Mouse (Mus musculus): ENCODE results near the gene Gm21969. TPM values are rescaled to one million over a fixed set of nuclear protein-coding genes. Genes with fewer than 3 reads are reported as not detected.
A peak's percentile ranks its signal among the peaks of the same experiment; 100 is the strongest.

Gm21969 gene
- total RNA-seq, 2 experiments from 2014 or later: not detected

DNA sequence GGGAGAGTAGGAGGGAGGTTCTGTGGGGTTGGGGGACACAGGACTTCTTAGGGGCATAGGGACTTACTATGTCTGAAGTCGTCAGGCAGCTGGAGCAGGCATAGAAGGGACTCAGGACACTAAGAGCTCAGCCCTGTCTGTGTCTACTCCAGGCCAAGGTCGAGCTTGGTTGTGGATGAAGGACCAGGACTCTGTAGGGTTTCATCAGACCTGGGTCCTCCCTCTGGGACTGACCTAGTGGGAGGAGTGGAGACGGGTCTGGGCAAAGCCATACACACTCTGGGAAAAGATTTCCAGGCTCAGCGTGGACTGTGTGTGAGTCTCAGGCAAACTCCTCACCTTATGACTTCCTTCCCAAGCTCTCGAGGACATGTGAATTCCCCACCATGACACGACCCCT is 16.8 kb downstream of the Gm21969 start:
- no peak for DNase-seq

DNA sequence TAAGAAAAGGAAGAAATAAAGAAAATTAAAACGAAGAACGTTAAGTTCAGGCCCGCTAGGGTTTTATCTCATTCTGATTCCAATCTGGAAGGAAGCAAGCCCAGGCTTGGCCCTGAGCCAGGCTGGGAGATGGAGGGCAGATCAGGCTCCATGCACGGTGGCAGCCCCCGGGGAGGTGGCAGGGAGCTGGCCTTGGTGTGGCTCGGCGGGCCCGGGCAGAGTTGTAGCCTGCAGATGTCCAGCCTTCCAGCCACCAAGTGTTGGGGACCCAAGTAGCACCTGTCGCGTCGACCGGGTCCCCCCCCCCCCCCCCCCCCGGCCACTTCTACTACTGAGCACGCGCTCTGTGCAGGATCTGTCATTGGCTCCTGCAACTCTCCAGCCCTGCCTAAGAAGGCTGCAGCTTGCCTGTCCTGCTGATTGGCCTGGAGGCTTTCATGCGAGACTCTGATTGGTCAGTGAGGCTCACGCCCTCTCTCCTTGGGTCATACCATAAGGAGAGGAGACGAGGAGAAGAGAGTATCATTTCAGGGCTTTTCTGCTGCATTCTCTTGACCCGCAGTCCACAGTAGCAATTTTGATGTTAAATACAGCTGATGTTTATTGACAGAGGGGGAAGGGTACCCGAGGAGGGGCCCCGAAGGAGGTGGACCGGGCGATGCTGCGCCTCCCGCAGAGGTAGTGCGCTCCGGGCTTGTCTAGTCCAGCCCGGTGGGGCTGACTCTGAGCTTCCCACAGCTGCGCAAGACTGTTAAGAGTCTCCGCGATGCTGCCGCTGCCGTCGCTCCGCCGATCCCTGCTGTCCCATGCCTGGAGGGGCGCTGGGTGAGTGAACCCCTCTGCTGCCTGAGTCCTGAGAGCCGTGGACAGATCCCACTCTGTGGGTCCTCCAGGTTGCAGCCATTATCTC is 19.6 kb downstream of the Gm21969 start, which contains the start of gene Aldh4a1:
TSS of gene Aldh4a1 (plus strand) at position 494 of the 910 bp plus-strand sequence.
- peak; percentile 86 for DNase-seq

DNA sequence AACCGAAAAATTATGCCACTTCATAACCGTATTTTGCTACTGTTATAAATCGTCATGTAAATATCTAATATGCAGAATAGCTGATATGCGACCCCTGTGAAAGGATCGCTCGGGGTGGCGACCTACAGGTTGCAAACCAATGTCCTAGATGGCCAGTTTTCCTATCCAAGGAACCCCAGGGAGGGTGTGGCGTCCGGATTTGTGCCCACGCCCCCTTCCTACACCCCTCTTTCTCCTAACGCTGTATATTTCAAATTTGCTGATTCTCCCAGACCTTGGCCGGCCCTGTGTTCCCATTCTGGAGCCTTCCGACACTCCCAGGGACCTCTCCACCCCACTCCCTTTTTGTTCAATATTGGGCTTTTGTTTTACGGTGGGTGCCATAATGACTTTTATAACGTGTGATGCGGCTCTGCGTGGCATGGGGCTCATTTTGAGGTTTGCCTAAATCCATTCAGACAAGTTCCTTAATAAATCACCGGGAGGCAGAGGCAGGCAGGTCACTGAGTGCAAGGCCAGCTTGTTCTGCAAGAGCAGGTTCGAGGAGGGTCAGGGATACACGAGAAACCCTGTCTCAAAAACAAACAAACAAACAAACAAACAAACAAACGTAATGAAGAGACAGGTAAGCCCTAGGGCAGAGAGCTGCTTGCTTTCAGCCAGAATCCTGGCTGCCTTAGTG is 20.6 kb downstream of the Gm21969 start:
- DNase-seq: no peak

DNA sequence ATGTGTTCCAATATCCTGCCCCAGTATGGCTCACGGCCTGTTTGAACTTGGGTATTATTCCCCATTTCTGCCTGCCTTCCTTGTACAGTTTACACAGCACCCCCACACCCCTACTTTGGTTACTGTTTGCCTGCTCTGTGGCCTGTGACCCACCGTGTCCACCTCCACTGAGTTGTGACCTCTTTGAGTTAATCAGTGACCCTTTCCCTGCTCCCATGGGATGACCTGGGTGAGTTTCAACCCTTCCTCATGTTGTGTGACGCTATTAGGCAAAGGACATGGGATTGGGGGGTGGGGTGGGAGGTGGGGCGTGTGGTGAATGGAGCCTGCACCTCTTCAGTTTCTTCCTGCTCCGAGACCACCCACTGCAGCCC is 21.1 kb downstream of the Gm21969 start:
- DNase-seq: no peak

DNA sequence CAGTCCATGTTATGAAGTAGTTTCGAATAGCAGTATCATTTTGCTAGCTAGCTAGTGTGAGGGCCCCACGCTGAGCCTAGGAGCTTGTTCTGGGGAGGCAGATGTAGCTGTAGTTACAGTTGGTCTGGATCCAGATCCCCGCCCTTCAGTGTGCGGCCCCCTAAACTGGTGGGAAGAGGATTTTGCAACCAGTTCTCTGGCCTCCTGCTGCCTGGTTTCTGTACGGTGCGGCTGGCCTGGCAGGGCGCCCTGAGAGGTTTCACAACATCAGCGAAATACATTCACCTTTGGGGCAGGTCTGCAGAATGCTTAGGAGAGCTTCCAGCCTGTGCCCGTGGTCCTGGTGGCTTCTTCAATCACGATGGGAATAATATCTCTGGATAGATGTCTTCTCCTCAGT is 21.7 kb downstream of the Gm21969 start:
- no peak for DNase-seq

DNA sequence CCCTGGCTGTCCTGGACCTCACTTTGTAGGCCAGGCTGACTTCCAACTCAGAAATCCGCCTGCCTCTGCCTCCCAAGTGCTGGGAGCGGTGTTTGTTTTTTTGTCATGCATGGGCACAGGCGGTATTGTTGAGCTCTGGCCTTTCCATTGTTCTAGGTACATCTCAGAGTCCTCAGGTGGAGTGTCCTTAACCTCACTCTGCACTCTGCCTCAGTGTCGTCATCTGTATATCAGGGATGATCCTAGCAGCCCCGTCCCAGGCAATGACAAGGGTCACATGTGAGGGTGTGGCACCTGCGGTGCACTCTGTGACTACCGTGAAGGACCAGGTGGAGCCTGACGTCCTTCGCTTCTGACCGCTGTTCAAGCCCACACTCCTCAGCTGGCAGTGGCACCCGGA is 24.4 kb downstream of the Gm21969 start:
- no peak for DNase-seq

DNA sequence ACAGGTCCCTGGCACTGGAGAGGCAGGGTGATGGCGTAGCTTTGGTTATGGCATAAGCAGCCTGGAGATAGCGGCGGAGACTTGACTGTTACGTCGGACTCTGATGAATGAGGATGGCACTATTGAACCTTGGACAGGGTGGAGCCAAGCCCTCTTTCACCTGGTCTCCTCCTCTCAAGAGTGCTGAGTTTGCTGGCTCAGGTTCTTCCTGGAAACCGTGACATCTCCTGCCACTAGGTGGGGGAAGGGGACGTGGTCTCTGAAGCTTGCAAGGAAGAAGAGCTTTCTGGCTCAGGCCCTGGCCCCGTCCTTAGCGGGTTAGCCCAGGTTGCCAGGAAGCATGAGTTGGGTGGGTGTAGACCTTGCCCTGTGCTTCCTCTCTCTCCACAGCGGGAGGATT is 27.2 kb downstream of the Gm21969 start:
- DNase-seq: no peak

DNA sequence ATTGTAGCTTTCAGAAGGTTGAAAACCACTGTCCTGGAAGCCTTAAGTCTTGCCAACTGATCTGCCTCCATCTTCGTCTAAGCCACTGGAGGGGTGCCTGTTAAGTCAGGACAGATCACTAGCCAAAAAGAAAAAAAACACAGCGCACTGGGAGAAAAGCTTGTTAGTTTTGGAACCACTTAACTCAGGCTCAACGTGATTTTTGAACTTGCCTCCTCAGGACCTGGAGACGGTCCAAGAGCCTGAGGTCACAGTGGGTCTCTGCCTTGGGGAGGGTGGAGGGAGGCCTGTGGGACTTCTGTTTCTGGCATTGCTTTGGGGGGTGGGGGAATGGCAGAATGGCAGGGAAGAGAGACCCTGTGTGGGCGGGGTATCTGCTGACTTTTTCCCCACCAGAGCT is 28.2 kb downstream of the Gm21969 start:
- no peak for DNase-seq

DNA sequence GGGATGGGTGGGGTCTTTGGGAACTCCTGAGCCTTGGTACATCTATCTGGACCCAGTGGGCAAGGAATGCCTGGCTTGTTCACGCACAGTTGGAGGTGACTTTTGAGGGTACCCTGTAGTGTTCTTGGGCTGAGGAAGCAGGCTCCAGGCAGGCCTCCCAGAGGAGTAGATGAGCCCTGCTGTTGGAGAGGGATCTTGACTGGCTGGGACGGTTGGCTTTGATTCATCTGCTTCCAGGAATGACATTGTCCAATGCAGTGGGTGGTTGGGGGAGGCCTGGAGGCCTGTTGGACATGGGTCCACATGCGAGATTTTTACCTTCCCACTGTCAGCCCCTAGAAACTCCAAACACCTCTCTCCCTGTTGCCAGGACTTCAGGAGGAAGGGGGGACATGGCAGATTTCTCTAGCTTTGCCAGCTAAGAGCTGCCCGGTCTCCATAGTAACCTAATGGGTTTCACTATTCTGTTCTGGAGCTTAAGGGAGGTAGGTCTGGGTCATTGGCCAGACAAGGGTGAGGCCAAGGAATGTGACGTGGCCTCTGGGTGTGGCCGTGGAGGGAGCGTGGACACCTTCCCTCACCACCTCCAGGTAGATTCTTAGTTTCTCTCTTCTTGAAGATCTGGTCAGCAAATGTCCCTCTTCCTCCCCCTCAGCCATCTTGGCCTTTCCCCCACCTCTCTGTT is 28.7 kb downstream of the Gm21969 start:
- no peak for DNase-seq

DNA sequence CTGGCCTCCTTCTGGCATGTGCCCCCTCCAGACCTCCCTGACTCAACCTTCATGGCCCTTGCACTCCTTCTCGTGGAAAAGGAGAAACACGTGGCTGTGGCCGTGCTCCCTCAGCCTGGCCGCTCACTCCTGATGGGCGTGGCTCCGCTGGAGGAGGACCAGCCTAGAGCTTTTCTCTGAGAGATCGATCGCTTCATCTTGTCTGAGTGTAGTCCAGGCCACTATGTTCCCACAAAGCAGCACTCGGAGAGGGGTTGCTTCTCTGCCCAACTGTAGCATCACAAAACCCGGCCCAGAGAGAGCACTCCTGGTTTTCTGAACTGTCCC is 29.2 kb downstream of the Gm21969 start:
- DNase-seq: no peak

DNA sequence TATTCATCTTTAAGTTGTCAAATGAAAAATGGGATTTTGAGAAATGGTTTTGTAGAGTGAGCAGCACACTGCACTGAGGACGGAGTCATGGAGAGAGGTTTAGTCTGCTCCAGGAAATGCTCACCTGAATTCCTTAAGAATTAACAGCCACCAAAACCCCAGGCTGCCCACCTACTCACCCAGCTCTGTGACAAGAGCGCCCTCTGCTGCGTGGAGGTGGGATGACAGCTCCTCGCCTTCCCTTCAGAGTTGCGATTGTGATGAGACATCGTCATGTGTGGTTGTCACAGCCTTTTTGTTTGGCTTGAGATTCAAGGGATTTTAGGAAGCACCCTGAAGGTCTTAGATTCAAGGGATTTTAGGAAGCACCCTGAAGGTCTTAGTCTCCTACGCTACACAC is 33.4 kb downstream of the Gm21969 start:
- DNase-seq: peak; percentile 82

DNA sequence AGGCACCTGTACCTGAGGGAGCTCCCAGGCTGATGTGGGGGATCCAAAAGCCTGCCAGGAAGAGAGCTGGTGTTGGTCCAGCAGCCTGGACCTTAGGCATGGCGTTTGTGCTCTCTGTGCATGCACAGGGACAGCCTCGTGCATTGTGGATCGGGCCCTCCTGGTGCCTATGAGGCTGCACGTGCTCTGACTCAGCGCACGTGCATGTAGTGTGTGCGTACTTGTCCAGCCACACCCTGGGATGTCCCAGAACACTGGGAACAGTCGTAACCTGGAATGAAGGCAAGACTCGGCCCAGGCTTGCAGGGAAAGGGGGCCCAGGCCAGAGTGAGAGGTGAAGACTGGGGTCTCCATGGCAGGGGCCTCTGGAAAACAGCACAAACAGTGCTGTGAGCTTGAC is 34.9 kb downstream of the Gm21969 start:
- no peak for DNase-seq

DNA sequence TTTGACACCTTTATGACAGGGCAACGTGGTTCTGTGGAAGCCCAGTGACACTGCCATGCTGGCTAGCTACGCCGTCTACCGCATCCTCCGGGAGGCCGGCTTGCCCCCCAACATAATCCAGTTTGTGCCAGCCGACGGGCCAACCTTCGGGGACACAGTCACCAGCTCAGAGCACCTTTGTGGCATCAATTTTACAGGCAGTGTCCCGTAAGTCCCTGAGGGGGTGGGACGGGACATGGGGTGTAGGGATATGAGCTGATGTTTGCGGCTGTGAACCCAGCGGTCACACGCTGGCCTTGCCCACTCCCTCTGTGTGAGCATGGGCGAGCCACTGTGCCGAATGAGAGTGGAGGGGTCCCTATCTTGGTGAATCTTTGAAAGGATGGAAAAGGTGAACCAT is 35.4 kb downstream of the Gm21969 start:
- no peak for DNase-seq

DNA sequence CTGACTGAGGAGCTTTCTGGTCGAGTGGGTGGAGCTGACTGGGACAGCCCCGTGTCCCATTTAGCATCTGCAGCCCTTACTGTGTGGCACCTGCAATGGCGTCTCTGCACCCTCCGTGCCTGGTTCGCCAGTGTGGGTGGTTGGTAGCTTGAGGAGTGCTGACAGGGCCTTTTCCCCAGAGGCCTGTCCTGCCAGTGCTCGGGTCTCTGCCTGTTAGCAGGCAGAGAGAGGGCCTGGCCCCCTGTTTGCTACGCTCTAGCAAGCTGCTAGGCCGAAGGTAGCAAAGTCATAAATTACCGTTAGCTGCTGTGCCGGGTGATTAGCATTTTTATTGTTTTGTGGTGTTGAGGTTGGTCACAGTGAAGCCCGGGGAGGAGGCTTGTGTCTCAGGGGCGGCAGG is 36.8 kb downstream of the Gm21969 start:
- DNase-seq: no peak

DNA sequence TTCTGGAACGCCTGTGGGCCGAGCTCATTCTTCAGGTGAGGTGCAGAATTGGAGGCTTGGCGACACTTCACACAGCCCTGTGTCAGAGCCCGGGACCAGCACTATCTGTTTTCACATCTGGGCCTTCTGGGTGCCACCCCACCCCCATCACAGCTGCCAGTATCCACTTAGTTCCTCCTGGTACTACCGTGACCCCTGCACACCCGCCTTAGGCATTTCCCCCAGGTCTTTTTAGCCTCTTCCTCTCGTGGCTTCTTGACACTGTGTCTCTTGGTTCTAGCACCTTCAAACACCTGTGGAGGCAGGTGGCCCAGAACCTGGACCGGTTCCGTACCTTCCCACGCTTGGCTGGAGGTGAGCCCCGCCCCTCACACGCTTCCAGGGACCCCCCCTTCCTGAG is 37.3 kb downstream of the Gm21969 start:
- no peak for DNase-seq

DNA sequence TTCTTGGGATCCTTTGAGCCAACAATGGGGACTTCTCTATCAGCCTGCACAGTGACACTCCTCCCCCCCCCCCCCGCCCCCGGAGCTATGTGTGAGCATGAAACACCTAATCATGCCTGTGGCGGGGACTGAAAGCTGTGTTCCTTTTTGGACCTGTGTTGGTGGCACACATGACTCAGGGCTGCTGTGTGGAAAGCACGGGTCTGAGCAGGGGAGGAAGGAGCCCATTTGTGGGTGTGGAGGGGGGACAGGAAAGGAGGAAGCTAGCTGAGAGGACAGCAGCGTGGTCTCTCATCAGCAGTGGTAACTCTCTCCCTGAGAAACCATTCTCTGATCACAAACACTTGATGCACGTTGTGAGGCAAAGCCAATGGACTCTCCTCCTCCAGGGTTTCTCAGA is 37.8 kb downstream of the Gm21969 start:
- no peak for DNase-seq

DNA sequence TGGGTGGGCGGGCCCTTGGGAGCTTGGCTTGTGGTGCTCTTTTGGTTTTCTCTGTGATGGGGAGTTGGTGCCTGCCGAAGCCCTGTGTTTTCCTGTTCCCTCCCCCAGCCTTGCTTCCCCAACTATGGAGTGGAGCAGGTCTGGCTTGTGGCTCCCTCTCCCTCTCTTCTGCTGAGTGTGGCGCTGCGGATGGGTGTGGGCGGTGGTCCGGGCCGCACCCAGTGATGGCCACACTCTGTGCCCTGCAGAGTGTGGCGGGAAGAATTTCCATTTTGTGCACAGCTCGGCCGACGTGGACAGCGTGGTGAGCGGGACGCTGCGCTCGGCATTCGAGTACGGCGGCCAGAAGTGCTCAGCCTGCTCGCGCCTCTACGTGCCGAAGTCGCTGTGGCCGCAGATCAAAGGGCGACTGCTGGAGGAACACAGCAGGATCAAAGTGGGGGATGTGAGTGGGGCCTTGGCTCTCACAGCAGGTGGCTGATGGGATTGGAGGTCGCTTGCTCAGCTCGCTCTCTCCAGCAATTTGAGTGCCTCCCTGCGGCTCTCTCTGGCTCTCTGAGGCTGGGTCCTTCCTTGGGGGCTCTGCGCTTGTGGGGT is 38.9 kb downstream of the Gm21969 start:
- peak; percentile 26 for DNase-seq

DNA sequence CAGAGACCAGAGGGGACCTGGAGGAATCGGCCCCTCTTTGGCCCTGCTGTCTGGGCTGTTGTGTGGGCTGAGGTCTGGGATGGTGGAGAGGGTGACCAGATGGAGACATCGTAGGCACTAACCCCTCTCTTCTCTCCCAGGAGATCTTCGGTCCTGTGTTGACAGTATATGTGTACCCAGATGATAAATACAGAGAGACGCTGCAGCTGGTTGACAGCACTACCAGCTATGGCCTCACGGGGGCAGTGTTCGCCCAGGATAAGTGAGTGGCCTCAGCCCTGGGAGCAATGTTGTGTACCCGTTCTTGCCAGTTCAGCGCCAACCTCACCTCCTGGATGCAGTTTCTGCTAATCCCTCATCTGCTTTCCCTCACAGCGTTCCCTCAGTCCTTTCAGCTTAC is 41.0 kb downstream of the Gm21969 start:
- DNase-seq: peak; percentile 89

DNA sequence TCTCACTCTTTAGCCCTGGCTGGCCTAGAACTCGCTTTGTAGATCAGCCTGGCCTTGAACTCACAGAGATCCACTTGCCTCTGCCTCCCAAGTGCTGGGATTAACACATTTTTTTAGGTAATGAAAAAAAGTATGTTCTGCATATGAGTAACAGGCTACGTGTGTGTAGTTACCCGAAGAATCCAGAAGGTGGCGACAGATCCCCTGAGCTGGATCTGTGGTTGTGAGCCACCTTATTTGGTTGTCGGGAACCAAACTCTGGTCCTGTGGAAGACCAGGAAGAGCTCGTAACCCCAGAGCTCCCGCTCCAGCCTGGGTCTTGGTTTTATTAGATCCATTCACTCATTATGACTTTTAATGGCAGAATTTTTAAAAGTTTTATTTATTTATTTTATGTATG is 43.9 kb downstream of the Gm21969 start:
- DNase-seq: no peak

DNA sequence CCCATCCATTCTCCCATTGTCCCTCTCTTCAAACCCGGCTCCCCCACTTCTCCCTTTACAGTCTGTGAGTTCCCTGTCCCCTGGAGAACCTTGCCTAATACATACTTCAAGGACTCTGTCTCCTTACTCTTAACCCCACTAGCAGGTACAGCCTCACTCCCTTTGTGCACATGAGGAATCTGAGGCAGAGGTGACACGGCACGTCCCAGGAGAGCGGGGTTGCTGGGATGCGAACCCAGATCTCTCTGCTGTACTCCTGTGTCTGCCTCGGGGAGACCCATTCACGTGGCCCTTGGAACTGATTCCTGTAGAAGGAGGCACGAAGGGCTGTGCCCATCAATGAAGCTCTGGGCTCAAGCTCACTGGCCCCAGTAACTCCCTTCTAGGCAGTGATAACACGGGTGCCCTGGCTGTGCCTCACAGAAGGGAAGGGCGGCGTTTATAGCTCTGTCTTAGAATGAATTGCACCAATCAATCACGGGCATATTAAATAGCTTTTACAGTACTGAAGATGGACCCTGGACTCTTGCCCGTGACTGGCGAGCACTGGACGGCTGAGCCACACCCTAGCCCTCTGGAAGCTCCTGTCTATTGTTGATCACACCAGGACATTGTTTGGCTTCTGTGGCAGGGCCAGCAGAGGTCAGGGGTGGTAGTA is 47.2 kb downstream of the Gm21969 start:
- no peak for DNase-seq

DNA sequence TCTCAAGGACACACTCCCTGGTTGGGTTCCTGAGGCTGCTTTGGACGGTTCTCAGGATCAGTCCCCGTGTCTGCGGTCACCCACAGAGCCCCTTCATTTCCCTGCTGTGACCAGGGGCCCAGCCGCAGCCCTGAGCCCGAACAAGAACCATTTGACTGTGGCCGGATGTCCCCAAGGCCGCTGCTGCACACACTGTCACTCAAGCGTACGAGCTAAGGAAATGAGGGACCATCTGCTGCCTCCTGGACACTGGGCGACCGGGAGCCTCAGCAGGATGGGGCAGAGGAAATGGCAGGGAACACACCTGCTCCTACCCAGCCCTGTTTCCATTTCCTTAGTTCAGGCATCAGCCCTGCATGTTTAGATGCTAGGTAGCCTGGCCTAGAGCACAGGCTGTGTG is 47.9 kb downstream of the Gm21969 start:
- no peak for DNase-seq

DNA sequence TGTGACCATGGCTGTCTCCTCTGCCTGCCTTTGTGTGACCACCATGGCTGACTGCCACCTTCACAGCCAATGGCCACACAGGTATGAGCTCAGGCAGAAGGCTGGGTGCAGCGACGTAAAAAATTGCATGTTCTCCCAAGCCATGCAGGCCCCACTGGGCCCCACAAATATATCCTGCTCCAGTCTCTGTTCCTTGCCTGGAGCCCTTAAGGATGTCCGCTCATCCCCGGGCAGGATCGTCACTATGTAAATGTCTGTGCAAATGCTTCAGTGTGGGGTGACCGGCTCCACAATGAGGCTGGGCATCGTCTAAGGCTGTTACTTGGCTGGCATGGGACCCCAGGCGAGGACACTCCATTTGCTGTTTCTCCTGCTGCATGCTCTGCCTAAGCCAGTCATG is 50.3 kb downstream of the Gm21969 start, which contains the start of gene Tas1r2:
TSS of gene Tas1r2 (plus strand) at position 301 of the 400 bp plus-strand sequence.
- no peak for DNase-seq

Measured in gastrocnemius, postnatal 10 days (tissue).